Mouse (Mus musculus) right cerebral cortex, postnatal 25 days (tissue): ENCODE data around the gene Arl5a.

Experiments
- DNase-seq: peaks from one replicate; pipeline ENCODE4 v3.0.0; 2022

Arl5a gene

DNA sequence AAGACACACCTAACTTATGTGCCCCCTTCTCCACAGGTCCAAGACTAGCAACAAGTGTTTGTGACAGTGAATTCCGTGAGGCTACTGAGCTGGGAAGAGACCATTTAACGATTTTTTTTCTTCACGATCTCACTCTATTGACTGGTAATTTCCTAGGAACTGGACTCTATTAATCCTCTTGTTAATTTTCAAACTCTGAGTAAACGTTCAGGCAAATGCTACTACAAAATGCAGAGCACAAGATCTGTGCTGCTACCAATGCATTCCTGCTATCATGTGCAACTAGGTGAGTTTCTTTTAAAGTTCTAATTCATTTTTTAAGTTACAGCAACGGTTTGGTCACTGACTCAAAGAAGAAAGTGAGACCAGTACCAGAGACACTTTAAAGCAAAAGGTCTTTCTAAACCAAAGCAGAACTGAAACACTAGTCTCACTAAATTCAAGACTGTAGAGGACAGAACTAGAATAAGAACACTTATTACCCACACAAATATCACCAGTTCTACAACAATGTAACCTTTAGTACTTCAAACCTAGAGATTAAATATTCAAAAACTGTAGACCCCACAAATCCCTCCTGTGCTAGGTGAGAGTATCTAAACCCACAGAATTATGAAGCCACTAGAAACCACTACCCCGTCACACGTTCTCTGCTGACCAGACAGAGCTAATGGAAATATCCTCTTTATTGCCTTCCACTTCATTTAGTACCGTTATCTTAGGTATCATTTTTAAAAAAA, 1.7 kb downstream of the Arl5a start:
- DNase-seq = no peak

DNA sequence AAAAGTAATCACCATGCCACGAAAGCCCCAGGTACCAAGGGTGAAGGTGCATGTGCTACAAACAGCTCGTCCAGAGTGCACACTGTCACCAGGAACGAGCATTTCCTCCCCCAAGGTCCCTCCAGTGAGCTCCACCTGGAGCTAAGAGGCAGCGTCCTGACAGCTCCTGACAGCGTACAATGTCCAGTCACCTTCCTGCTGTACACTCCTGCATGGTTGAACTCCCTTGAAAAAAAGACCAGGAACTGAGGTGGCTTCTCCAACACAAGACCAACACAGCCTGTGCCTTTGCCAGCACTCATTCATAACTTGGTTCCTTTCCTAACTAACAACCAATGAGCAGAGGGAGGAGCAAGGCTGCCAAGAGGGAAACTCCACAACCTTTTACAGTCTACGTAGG, 3.5 kb downstream of the Arl5a start:
- DNase-seq = no peak

DNA sequence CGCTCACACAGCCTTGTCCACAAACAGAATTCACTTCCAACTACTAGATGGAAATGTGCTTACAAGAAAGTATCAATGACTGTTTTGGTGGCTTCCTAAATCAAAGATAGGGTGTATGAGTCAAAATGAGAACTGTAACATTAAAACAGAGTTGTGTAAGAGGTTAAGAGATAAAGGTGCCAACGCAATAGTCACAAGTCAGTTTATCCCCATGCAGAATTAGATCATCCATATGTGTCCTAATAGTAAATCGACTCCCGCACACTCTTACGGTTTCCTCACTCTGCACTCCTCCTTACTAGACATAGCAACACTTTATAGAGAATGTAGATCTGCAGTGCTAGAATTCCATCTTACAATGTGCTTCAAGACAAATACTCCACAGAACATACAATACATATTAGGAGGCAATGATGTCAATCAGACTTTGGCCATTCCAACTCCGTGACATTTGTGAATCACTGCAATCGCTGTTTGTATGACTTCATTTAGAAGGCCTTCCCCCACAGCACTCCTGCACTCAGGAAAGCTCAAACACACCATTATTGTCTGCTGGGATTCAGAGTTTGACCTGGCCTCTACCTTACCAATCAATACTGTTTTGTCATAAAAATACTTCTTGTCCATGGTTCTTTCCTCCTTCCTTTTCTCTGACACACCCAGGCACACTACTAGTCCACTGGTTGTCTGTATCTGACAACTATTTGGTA, 4.5 kb downstream of the Arl5a start:
- DNase-seq = no peak

DNA sequence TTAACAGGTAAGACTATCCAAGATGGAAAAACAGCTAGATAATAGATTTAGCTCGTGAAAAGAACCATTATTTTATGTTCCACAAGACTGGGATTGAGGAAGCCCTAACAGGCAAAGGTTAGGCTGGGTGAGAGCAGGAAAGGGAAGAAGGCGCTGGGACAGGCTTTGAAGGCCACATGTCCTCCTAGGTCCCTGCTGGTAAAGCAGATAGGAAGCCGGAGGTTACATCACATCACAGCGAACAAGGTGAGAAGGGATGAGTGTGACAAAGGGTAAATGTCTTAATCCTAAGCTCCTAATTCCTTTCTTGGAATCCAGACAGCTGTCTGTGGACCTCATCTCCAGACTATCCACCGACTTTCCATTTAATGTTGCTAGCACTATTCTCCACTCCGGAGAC, 5.4 kb downstream of the Arl5a start:
- no peak for DNase-seq

DNA sequence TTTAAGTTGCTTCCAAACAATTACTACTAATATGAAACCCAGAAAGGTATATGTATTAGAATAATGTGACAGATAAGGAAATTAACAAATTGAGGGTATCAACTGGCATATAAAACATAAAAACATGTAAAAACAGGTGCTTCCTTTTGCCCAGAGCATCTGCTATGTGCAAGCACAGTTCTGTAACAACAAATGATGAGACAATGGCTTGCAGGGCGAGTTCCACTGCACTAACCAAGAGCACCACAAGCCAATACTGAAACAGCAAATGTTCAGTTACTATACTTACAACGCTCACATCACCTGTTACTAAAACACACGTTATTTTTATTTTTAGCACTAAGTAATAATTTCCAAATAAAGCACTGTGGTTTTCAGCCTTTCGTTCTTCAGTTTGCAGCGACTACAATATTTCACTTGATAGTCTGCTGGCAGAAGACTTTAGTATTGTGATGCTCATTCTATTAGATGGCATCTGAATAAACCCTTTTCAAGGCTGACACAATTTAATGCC, 12.1 kb downstream of the Arl5a start:
- DNase-seq = no peak

DNA sequence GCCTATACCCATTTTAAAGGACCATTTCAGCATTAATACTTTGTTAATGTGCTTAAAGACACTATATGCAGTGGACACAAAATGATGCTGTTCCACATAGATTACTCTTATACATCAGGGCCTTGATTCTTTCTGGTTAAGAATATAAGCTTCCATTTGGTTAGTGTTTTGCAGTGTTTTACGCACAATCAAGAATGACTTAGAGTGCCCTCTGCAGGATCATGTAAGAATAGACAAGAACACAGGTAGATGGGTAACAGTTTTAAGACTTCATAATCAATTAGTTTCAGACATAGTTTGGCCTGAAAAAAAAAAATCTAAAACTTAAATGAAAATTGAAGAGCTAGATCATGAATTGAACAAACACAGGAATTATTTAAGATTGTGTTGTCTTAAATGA, 18.2 kb downstream of the Arl5a start:
- no peak for DNase-seq

DNA sequence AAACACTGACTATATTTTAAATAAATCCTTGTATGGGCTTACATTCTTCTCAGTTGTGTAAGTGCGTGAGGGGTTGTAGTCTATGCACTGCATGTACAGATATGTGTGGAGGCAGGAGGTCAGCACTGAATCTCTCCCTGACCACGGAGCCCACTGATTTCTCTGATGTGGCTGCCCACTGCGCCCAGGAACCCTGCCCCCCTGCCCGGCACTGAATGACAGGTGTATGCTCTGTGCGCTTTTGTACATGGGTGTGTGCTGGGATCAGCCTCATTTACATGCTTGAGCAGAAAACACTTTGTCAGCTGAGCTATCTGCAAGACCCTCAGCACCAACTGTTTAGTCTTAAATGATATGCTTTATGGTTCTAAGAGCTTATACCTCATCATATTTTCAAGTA, 19.5 kb downstream of the Arl5a start:
- no peak for DNase-seq

DNA sequence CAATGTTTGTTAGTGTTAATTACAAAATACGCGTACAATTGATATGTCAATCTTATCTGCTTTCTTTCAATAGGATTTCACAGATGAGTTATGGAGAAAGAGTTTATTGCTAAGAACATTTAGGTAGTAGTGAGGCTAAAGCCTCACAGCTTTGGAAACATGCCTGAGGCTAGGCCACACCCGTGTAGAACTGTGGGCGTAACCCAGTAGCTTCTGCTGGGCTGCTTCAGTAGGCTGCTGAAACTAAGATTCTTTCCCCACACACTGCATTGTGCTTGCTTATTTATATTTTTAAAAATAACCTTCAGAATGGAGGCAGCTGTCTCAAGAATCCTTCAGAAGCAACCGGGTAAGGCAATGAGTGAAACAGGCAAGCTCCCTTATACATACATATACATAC, 30.2 kb downstream of the Arl5a start:
- DNase-seq = no peak

DNA sequence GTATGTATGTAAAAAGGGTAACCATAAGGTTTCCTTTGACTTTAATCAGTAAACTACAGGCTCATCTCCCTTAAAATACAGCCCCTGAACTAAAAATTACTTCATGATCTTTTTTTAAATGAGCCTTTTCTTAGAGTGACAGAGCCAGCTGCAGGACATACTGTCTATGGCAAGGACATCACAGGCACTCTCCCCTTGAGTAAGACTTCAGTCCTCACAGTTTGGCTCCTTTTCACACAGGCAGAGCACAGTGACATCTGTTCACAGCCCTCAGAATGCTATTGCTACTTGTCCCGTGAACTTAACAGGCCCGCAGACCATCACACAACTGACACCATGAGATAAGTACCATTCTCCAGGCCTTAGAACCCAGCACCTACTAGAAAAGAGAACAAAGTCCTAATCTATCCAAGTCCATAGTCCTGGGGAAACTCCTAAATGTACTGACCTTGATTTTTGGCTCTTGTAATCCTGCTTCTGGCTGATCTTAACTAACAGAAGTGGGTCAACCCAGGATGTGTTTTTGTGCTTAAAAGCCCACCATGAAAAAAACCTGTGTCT, 34.2 kb downstream of the Arl5a start:
- DNase-seq = no peak

DNA sequence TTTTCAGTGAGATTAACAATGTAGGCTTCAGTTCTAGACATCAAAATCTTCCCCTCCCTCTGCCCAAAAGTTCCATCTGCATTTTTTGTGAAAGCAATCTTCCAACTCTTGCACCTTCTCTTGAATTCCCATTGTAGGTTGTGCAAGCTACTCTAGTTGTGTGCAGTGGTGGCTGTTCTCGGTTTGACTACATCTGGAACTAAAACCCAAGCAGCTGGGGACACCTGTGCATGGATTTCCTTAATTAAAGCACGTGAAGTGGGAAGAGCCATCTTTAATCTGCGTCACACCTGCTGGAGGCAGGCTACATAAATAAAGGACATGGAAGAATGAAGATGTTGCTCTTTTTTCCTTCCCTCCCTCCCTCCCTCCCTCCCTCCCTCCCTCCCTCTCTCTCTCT, 34.7 kb downstream of the Arl5a start:
- DNase-seq = no peak

DNA sequence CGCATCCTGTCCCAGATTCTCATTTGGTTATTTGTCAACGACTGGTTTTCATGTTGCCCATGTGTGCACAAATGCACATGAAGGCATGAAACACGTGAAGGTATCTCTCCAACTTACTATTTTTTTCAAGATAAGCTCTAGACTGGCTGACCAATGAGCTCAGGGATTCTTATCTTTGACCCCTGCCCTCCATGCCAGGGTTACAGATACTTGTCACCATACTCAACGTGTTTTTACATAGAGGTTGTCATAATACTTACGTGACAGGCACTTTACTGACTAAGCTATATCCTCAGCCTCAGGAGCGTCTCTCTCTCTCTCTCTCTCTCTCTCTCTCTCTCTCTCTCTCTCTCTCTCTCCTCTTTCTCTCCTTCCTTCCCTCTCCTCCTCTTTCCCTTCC, 38.2 kb downstream of the Arl5a start:
- DNase-seq = no peak

DNA sequence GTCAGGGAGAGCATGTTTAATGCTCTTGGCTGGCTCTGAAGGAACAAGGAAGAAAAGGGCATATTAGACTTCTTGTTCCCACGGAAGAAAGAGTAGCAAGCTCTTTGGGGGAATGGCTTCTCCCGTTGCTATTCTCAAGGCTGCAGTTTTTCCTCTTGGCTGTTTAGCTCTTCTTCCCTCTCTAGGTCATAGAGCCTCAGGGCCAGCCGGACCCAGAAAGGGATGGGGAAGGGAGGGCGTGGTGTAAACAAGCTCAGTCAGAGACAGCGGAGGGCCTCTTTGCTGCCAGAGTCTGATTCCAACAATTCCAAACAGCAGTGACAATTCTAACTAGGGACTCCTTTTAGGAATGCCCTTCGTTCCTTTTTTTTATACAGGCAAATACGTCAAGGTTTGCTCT, 38.7 kb downstream of the Arl5a start:
- DNase-seq = no peak

DNA sequence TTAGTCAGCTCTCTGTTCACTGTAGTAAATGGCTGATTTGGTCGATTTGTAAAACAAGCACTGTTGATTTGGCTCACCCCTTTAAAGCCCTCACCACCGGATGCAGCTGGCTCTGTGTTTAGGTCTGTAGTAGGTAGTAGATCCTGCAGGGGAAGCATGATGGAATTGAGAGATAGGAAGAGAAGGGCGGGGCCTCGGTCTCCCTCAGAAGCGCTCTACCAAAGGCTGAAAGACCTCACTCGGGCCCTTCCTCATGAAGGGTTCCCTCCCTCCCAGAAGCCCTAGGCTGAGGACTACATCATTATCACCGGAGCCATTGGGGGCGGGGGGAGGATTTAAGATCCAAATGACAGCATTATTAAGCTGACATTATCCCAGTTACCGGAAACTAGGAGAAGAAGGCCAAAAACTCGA, 45.8 kb downstream of the Arl5a start:
- DNase-seq = no peak

DNA sequence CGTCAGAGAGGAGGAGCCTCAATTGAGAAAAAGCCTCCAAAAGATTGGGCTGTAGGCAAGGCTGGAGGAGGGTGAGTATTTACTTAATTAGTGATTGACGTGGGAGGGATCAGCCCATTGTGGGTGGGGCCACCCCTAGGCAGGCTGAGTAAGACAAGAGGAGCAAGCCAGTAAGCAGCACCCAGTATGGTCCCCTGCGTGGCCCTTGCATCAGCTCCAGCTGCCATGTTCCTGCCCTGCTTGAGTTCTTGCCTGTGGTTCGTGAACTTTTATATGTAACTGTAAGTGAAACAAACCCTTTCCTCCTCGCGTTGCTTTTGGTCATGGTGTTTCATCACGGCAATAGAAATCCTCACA, 46.3 kb downstream of the Arl5a start, which contains the start of gene Neb:
Gene Neb, minus strand, starts transcription at position 27 of the 357 bp plus-strand sequence.
- DNase-seq = no peak

DNA sequence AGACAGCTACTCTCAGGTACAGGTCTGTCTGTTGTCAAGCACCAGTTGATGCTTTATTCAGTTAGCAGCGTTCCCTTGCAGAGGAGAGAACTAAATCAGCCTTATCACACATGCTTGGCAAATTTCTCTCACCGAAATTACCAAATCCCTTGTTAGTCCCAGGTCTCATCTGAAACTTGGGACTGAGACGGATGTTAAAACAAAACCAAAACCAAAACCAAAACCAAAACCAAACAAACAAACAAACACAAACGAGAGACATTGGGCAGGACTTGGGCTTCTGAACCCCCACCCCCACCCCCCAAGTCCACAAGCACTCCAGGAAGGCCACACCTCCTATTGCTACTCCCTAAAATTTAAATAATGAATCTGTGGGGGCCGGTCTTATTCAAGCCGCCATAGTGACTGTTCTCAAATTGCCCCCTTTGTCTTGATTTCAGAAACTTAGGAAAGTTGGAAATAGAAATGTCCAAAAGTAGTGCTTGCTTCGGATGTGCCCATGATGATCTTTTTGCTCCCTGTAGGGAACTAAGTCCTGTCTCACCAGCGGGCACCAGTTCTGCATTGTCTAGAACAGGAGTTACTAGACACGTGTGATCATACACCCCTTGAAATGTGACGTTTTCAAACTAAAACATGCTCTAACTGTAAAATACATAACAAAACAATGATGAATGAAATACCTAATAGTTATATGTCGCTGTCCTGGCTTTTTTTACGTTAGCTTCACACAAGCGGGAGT, 46.8 kb downstream of the Arl5a start:
- no peak for DNase-seq

DNA sequence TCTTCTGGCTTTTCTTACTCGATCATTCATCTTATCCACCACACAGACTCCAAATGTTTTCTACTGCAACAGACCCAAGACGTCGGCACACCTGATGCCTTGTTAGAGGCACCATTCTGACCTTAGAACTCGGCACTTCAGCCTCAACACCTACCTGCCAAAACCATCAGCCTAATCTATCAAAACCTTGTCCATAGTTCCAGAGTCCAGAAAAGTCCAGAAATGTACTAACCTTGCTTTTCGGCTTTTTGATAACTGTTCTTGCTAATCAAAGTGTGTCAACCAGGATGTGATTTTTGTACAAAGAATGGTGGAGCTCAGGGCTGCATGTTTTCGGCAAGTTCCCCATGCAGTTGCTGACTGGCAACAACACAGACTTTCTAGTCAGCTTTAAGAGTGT, 50.0 kb downstream of the Arl5a start:
- no peak for DNase-seq

DNA sequence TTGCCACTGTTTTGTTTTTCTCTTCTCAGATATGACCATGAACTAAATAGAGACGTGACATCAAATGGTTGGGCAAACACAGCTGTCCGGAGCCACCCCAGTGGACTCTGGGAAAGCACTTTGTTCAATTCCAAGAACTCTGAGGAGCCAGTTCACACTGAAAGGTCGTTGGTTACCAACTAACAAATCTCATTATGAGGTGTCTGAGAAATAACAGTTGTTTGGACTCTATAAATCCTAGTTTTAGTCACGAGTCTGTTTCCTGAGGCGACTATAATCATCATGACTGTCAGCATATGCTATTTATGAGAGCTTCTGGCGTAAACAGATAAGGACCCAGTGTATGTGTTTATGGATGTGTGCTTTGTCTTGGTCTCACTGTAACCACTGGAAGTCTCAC, 52.2 kb downstream of the Arl5a start:
- DNase-seq = no peak

DNA sequence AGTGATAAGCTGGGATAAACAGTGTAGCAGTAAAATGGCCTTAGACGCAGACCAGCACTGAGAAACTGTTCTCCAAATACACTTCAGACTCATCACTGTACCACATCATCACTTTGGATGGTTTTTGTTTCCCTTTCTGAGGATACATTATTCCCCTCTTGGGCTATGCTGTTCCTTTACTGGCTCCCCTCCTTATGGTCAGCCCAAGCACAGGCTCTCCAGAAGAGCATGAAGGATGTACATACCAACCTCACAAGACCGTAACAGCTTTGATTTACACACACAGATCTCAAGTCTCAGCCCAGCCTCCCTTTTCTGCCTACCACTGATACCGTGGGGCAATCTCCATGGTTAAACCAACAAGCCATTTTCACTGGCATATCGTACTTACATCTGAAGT, 52.6 kb downstream of the Arl5a start:
- DNase-seq = no peak

DNA sequence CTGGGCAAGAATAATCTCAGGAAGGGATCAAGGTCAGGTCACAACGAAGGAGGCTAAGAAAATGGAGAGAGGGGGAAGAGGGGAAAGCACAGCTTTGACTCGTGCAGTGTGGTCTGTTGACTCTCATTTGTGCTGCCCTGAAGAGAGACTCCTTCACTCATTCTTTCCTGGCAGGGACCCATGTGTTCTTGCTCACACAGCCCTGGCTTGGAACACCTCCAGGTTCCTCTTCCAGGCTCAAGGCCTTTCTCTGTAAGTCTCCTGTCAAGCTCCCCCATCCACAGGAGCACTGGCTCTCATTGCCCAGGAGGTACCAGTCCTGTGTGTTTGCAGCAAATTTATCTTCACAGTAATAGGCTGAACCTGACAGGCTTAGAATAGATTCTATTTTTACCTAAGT, 53.6 kb downstream of the Arl5a start:
- DNase-seq = no peak

DNA sequence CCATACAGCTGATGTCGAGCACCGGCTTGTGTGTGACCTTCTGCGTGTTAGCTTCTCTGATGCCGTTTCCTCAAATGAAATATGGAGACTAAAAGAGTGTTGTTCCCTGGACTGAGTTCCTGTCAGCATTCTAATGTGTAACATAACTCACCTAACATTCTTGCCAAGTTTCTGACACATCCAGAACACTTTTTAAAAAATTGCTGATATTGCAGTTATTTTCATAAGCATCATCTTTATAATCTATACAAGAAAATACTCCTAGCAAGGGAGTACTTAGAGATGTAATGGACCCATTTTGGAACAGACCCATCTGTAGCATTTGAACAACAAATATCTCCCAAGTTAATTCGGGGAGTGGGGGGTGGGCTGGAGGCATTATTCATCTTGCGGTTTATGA, 55.1 kb downstream of the Arl5a start:
- no peak for DNase-seq

DNA sequence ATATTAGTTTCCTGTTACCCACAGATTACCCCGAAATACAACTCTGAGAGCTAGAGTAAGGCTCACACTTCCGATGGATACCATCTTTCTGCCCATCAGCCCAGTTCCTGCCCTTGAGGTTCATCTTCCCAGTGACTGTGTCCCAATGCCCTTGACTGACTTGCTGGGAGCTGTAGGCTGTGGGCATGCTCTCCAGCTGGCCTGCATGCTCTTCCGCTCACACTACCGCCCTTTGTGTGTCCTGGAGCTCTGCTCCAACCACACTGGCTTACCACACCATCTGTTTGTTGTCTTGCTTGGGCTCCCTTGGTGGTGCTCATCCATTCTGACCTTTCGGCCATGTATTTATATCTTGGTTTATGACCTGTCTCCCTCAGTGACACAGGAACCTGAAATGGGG, 57.0 kb downstream of the Arl5a start:
- no peak for DNase-seq

DNA sequence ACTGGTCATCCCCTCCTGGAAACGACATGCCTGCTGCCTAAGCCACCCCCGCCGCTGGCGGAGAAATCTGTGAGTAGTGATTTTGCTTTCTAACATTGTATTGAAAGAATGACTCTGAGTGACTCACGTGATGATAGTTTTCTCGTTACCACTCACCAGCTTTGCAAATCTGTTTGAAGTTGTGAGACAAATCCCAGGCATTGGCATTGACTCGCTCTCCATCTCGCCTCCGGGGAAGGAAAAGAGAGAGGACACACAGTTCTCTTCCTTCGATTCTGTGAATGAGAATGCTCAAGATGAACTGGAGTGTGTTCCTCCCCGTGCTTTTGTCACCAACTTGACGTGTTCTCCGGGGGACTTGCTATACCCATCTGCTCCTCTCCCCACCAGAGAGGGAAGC, 57.5 kb downstream of the Arl5a start:
- DNase-seq = no peak

DNA sequence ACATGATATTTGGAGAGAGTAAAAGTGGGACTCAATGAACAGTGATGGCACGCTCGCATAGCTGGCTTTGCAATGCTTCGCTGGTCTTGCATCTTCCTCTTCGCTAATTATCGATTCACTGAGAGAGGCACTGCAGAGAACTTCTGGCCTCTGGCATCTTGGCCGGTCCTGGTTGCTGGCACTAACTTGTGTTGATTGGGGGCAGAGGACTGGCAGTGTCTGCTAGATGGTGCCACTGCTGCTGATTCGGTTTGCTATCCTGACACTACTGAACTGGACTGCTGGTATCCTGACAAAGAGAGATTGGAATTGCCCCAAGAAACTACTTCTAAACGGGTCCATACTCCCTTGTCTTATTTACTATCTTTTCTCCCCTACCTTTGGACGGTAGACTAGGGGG, 63.6 kb downstream of the Arl5a start:
- DNase-seq = no peak

DNA sequence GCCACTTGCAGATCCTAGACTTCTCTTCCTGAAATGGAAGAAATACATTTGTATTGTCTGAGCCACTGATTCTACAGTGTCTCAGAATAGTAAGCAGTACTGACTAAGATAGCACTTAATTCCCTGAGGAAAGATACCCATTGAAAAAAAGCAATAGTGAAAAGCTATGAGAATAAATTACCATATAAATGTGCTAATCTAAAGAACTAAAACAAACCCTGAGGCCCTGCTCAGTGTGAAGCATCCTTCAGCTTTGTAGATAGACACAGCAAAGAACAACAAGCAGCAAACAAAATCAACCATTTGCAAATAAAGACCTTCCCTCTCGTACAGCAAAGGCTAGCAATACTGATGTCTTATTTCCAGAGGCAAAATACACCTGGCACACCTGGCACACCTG, 65.0 kb downstream of the Arl5a start:
- DNase-seq = no peak
